Mouse (Mus musculus): ENCODE results near the gene Mospd3. TPM values are rescaled to one million over a fixed set of nuclear protein-coding genes. Genes with fewer than 3 reads are reported as not detected.
A peak's percentile ranks its signal among the peaks of the same experiment; 100 is the strongest.

The Mospd3 gene
- polyA plus RNA-seq, 1 experiment from 2014 or later: 39.3 TPM

GRCm38 (mm10) chr5:137551119-137551518 lies 49.7 kb downstream of the Mospd3 start:
- Histone ChIP-seq H3K27ac (no peak overlapping the region), H3K9me3 (replicated peaks; ENCODE audit: low read length) (no peaks in the 10 kb centered on the region), H3K27me3 (ENCODE audit: insufficient read depth, low read length) (no peaks in the 10 kb centered on the region), H3K4me2 (ENCODE audit: low read length) (no peak overlapping the region), H3K4me3 (replicated peaks; ENCODE audit: low read depth, low read length) (no peak overlapping the region), H3K36me3 (ENCODE audit: insufficient read depth, low read length) (no peaks in the 10 kb centered on the region), H3K9ac (ENCODE audit: low read depth, low read length) (no peak overlapping the region), H3K4me1 (replicated peaks; ENCODE audit: insufficient read depth, low read length) (no peaks in the 10 kb centered on the region)
- WGBS: 77% methylated on average over 5 of the region's 5 CpGs
- DNase-seq (ENCODE audit: low spot score) (no peak), ATAC-seq (replicated peaks; ENCODE audit: low FRiP score, low read depth) (no peak)
- peak; percentile 43; the same call in 1 of the 2 replicates for TF ChIP-seq CTCF (IDR thresholded peaks at IDR 0.05; ENCODE audit: low read depth)

GRCm38 (mm10) chr5:137549840-137550239 lies 51.0 kb downstream of the Mospd3 start:
- Histone ChIP-seq H3K27ac (no peak overlapping the region), H3K4me3 (replicated peaks; ENCODE audit: low read depth, low read length) (no peak overlapping the region), H3K36me3 (ENCODE audit: insufficient read depth, low read length) (no peaks in the 10 kb centered on the region), H3K4me1 (replicated peaks; ENCODE audit: insufficient read depth, low read length) (no peaks in the 10 kb centered on the region), H3K9me3 (replicated peaks; ENCODE audit: low read length) (no peaks in the 10 kb centered on the region), H3K9ac (ENCODE audit: low read depth, low read length) (no peak overlapping the region), H3K4me2 (ENCODE audit: low read length) (no peak overlapping the region), H3K27me3 (ENCODE audit: insufficient read depth, low read length) (no peaks in the 10 kb centered on the region)
- 74% methylated on average over 2 of the region's 2 CpGs for WGBS
- DNase-seq (ENCODE audit: low spot score): no peak
- no peak for TF ChIP-seq CTCF (IDR thresholded peaks at IDR 0.05; ENCODE audit: low read depth)
- no peak for ATAC-seq (replicated peaks; ENCODE audit: low FRiP score, low read depth)

Other genes starting within 250 kb of the Mospd3 start
- gene Zan, start 124.0 kb downstream of the Mospd3 start, polyA plus RNA-seq (2015; fragmentation: Nextera tagmentation; extraction: Ambion mirVana): 0.16 and 0.23 TPM in 2 replicates
- gene Pop7, start 98.5 kb downstream of the Mospd3 start, polyA plus RNA-seq (2015; fragmentation: Nextera tagmentation; extraction: Ambion mirVana): 55.1 and 55.6 TPM in 2 replicates
- 9.3 and 10.3 TPM in 2 replicates for gene Gigyf1, start 82.5 kb downstream of the Mospd3 start, polyA plus RNA-seq (2015; fragmentation: Nextera tagmentation; extraction: Ambion mirVana)
- 0.20 TPM in 1 of 2 replicates, not detected in the other for gene Epo, start 67.8 kb downstream of the Mospd3 start, polyA plus RNA-seq (2015; fragmentation: Nextera tagmentation; extraction: Ambion mirVana)
- 463 and 480 TPM in 2 replicates for gene Gnb2, start 67.5 kb downstream of the Mospd3 start, polyA plus RNA-seq (2015; fragmentation: Nextera tagmentation; extraction: Ambion mirVana)
- gene Actl6b, start 47.5 kb downstream of the Mospd3 start, polyA plus RNA-seq (2015; fragmentation: Nextera tagmentation; extraction: Ambion mirVana): not detected in 2 replicates
- 0.13 TPM in 2 replicates for gene Tfr2, start 31.2 kb downstream of the Mospd3 start, polyA plus RNA-seq (2015; fragmentation: Nextera tagmentation; extraction: Ambion mirVana)
- gene Pcolce, start 12.7 kb upstream of the Mospd3 start, polyA plus RNA-seq (2015; fragmentation: Nextera tagmentation; extraction: Ambion mirVana): 120 and 136 TPM in 2 replicates
- 0.14 and 0.17 TPM in 2 replicates for gene Fbxo24, start 27.9 kb upstream of the Mospd3 start, polyA plus RNA-seq (2015; fragmentation: Nextera tagmentation; extraction: Ambion mirVana)
- 42.6 and 42.9 TPM in 2 replicates for gene Lrch4, start 28.1 kb upstream of the Mospd3 start, polyA plus RNA-seq (2015; fragmentation: Nextera tagmentation; extraction: Ambion mirVana)
- 5.3 and 6.2 TPM in 2 replicates for gene Gm20605, start 28.1 kb upstream of the Mospd3 start, polyA plus RNA-seq (2015; fragmentation: Nextera tagmentation; extraction: Ambion mirVana)
- 5.3 and 5.4 TPM in 2 replicates for gene Sap25, start 40.3 kb upstream of the Mospd3 start, polyA plus RNA-seq (2015; fragmentation: Nextera tagmentation; extraction: Ambion mirVana)
- gene Irs3, start 44.7 kb upstream of the Mospd3 start, polyA plus RNA-seq (2015; fragmentation: Nextera tagmentation; extraction: Ambion mirVana): 1.3 and 1.4 TPM in 2 replicates
- gene Agfg2, start 83.7 kb upstream of the Mospd3 start, polyA plus RNA-seq (2015; fragmentation: Nextera tagmentation; extraction: Ambion mirVana): 20.8 and 21.2 TPM in 2 replicates
- gene Nyap1, start 140.5 kb upstream of the Mospd3 start, polyA plus RNA-seq (2015; fragmentation: Nextera tagmentation; extraction: Ambion mirVana): 1.2 and 1.6 TPM in 2 replicates
- gene Tsc22d4, start 144.7 kb upstream of the Mospd3 start, polyA plus RNA-seq (2015; fragmentation: Nextera tagmentation; extraction: Ambion mirVana): 107 and 110 TPM in 2 replicates
- 28.8 and 32.4 TPM in 2 replicates for gene Ppp1r35, start 177.8 kb upstream of the Mospd3 start, polyA plus RNA-seq (2015; fragmentation: Nextera tagmentation; extraction: Ambion mirVana)
- 11.6 and 12.3 TPM in 2 replicates for gene Mepce, start 186.6 kb upstream of the Mospd3 start, polyA plus RNA-seq (2015; fragmentation: Nextera tagmentation; extraction: Ambion mirVana)
- 14.5 and 15.7 TPM in 2 replicates for gene Zcwpw1, start 186.7 kb upstream of the Mospd3 start, polyA plus RNA-seq (2015; fragmentation: Nextera tagmentation; extraction: Ambion mirVana)
- gene Pilra, start 235.2 kb upstream of the Mospd3 start, polyA plus RNA-seq (2015; fragmentation: Nextera tagmentation; extraction: Ambion mirVana): 0.69 and 0.70 TPM in 2 replicates

All from kidney, postnatal 0 days (tissue).